10 mouse cellular contexts compared by ENCODE assay signal in the genomic region with DNA sequence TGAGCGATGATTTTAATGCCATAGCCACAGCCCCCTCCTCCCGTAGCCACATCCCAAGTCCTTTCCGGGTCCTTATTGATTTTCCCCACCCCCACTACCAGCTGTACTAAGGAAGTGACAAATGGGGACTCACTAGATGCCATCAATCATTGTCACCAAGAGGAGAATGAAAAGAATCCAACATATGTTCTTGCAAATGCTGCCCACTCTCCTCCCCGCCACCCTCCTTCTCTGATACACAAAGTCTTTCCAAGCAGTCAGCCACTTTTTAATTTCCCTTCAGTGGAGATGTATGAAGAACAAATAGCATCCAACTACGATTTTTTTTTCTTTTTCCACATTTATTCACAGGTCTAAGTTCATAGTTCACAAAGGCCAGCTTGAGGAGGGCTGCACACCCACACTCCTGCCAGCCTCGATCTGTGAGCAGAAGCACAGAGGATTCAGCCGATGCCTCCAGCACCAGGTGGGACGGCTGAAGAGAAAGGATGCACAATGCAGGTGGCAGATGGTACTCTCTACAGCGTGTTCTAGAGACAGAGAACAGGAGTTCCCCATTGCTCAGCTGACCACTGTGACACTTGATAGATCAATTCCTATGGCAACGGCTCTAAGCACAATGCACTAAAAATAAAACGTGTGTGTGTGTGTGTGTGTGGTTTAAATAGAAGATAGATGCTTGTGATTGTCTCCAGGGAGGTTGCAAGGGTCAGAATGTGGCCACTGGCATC.
DNase-seq lines count a peak whose midpoint lies in the region; ATAC-seq and TF ChIP-seq lines count a peak whose summit lies in the region.
"Had no signal": no experiment of that assay in that cellular context is flagged by ENCODE, and none has a peak within 500 bp of the region (broad histone marks: within the 10 kb centered on the region; RNA-seq: fewer than 3 reads in every experiment).

No protein-coding gene starts in this region.

- H3K9ac ChIP-seq in forebrain, embryonic 14.5 days (ENCODE audit: low read length) = no peak overlapping the region
- H3K9ac ChIP-seq: limb, embryonic 13.5 days had no signal

- intact Hi-C loops in gastrocnemius, adult 2 months (cut with DNase I) = no loop called here

- no peak overlapping the region for H3K4me3 ChIP-seq in forebrain, embryonic 14.5 days (ENCODE audit: low read depth, low read length)
- H3K4me3 ChIP-seq in gastrocnemius, adult 2 months = no peak overlapping the region
- H3K4me3 ChIP-seq: limb, embryonic 13.5 days had no signal

- no peaks in the 10 kb centered on the region for H3K36me3 ChIP-seq in forebrain, embryonic 14.5 days (ENCODE audit: control insufficient read depth, insufficient read depth, low read length)
- H3K36me3 ChIP-seq: limb, embryonic 13.5 days had no signal

- ATAC-seq in forebrain, embryonic 14.5 days = peak; percentile 66
- no peak for ATAC-seq in megakaryocyte progenitor cell, adult 5-6 weeks (replicated peaks; ENCODE audit: poor library complexity)

- no peak for TF ChIP-seq CTCF in brain, embryonic 14.5 days (IDR thresholded peaks at IDR 0.05; ENCODE audit: borderline replicate concordance, extremely low read depth, insufficient read depth, insufficient read length)
- TF ChIP-seq CTCF in gastrocnemius, adult 2 months (IDR thresholded peaks at IDR 0.05) = no peak

- DNase-seq in brain, embryonic 14.5 days (ENCODE audit: low read depth) = peak; percentile 76
- DNase-seq in cerebellum, adult 8-10 months = peak; percentile 23
- peak; percentile 64 for DNase-seq in forebrain, embryonic 14.5 days (ENCODE audit: low spot score)
- DNase-seq in layer of hippocampus, adult 9-11 months = peak; percentile 68
- DNase-seq in thymus, postnatal 4 days = no peak
- DNase-seq in ovary, postnatal 36 days (ENCODE audit: low spot score) = no peak
- DNase-seq in gastrocnemius, adult 2 months = no peak
- DNase-seq: thymus, postnatal 36 days had no signal

- H3K27me3 ChIP-seq in forebrain, embryonic 14.5 days (replicated peaks; ENCODE audit: control insufficient read depth, insufficient read depth, low read length) = no peaks in the 10 kb centered on the region
- H3K27me3 ChIP-seq: limb, embryonic 13.5 days had no signal

- no peak overlapping the region for H3K4me2 ChIP-seq in forebrain, embryonic 14.5 days (ENCODE audit: low read length)
- H3K4me2 ChIP-seq: limb, embryonic 13.5 days had no signal

- H3K27ac ChIP-seq in forebrain, embryonic 14.5 days (ENCODE audit: low read depth, low read length) = no peak overlapping the region; the same call in 1 of the 2 replicates
- H3K27ac ChIP-seq in gastrocnemius, adult 2 months = no peak overlapping the region
- H3K27ac ChIP-seq: limb, embryonic 13.5 days had no signal

- no peaks in the 10 kb centered on the region for H3K9me3 ChIP-seq in forebrain, embryonic 14.5 days (replicated peaks; ENCODE audit: control insufficient read depth, low read length)
- H3K9me3 ChIP-seq: limb, embryonic 13.5 days had no signal

- TF ChIP-seq POLR2A in brain, embryonic 14.5 days (IDR thresholded peaks at IDR 0.05; ENCODE audit: borderline replicate concordance, extremely low read depth, insufficient read depth, insufficient read length, poor library complexity, severe bottlenecking) = no peak

- peaks cover 3% of the 10 kb centered on the region; the same call in 1 of the 2 replicates for H3K4me1 ChIP-seq in forebrain, embryonic 14.5 days (ENCODE audit: control insufficient read depth, insufficient read depth, low read length)

- 48% methylated on average over 11 of the region's 11 CpGs for WGBS in forebrain, embryonic 14.5 days

Comparison
In these comparisons a context has a peak if more than half of its experiments do, and no peak if none do; other contexts are left out.
1. DNase-seq: peak in brain, embryonic 14.5 days (single experiment), cerebellum, adult 8-10 months (single experiment), forebrain, embryonic 14.5 days (single experiment) and layer of hippocampus, adult 9-11 months (single experiment); none in thymus, postnatal 4 days (single experiment), ovary, postnatal 36 days (single experiment) and gastrocnemius, adult 2 months (single experiment).